Mouse (Mus musculus): ENCODE results near the gene Abtb2.
"Not testable (repeated sequence)": the region's sequence is repeated elsewhere in the genome, so short reads cannot be mapped to it uniquely, and the experiment has no call there.

The Abtb2 gene

GRCm38 (mm10) chr2:103565732-103566422 is at the start of gene Abtb2:
Gene Abtb2, plus strand, starts transcription at chr2:103566310.
- DNase-seq (ENCODE audit: low spot score in 2 of 2), result peak; percentile 81 to 89

- DNase-seq (ENCODE audit: low spot score in 2 of 2), result no peak
These were observed 49.6 kb upstream of the Abtb2 start for GRCm38 (mm10) chr2:103516472-103516871.

GRCm38 (mm10) chr2:103525596-103525995 is 40.5 kb upstream of the Abtb2 start:
- no peak for DNase-seq (ENCODE audit: low spot score in 2 of 2)

GRCm38 (mm10) chr2:103547132-103547531 is 19.0 kb upstream of the Abtb2 start:
- DNase-seq (ENCODE audit: low spot score in 2 of 2), result peak; percentile 31 to 78

GRCm38 (mm10) chr2:103550301-103550700 is 15.8 kb upstream of the Abtb2 start:
- not testable (repeated sequence) for DNase-seq (ENCODE audit: low spot score in 2 of 2)

- DNase-seq (ENCODE audit: low spot score in 2 of 2), result no peak
These were observed 12.1 kb upstream of the Abtb2 start for GRCm38 (mm10) chr2:103554041-103554440.

GRCm38 (mm10) chr2:103556125-103556877 is 9.8 kb upstream of the Abtb2 start:
- DNase-seq (ENCODE audit: low spot score in 2 of 2), result peak in 1 of 2 experiments; percentile 30

- DNase-seq (ENCODE audit: low spot score in 2 of 2), result no peak
These were observed 5.2 kb upstream of the Abtb2 start for GRCm38 (mm10) chr2:103560955-103561354.

GRCm38 (mm10) chr2:103564427-103565023 is 1.6 kb upstream of the Abtb2 start:
- no peak for DNase-seq (ENCODE audit: low spot score in 2 of 2)

- peak; percentile 17 to 54 for DNase-seq (ENCODE audit: low spot score in 2 of 2)
These were observed 929 bp upstream of the Abtb2 start for GRCm38 (mm10) chr2:103565171-103565591.

- DNase-seq (ENCODE audit: low spot score in 2 of 2), result no peak
These were observed 258 bp downstream of the Abtb2 start for GRCm38 (mm10) chr2:103566423-103566712.

- peak in 1 of 2 experiments; percentile 26 for DNase-seq (ENCODE audit: low spot score in 2 of 2)
These were observed 807 bp downstream of the Abtb2 start for GRCm38 (mm10) chr2:103566713-103567521.

- DNase-seq (ENCODE audit: low spot score in 2 of 2), result no peak
These were observed 2.1 kb downstream of the Abtb2 start for GRCm38 (mm10) chr2:103568161-103568560.

GRCm38 (mm10) chr2:103569716-103570115 is 3.6 kb downstream of the Abtb2 start:
- no peak for DNase-seq (ENCODE audit: low spot score in 2 of 2)

- DNase-seq (ENCODE audit: low spot score in 2 of 2), result no peak
These were observed 6.2 kb downstream of the Abtb2 start for GRCm38 (mm10) chr2:103572354-103572753.

- no peak for DNase-seq (ENCODE audit: low spot score in 2 of 2)
These were observed 10.3 kb downstream of the Abtb2 start for GRCm38 (mm10) chr2:103576371-103576770.

GRCm38 (mm10) chr2:103577752-103578662 is 11.9 kb downstream of the Abtb2 start:
- DNase-seq (ENCODE audit: low spot score in 2 of 2), result no peak

- DNase-seq (ENCODE audit: low spot score in 2 of 2), result no peak
These were observed 12.6 kb downstream of the Abtb2 start for GRCm38 (mm10) chr2:103578663-103579213.

- DNase-seq (ENCODE audit: low spot score in 2 of 2), result no peak
These were observed 14.6 kb downstream of the Abtb2 start for GRCm38 (mm10) chr2:103580756-103581155.

- DNase-seq (ENCODE audit: low spot score in 2 of 2), result no peak
These were observed 15.3 kb downstream of the Abtb2 start for GRCm38 (mm10) chr2:103581369-103581897.

Measured in natural killer cell, adult 2 months (primary cell).